Mouse (Mus musculus) ovary, postnatal 10 days (tissue): Measurements from ENCODE around the gene Vav3.
"Not testable (repeated sequence)": the region's sequence is repeated elsewhere in the genome, so short reads cannot be mapped to it uniquely, and the experiment has no call there.

Experiments
- DNase-seq: peaks from one replicate; pipeline ENCODE4 v3.0.0; 2022; ENCODE audit warnings: low spot score

Gene Vav3

DNA sequence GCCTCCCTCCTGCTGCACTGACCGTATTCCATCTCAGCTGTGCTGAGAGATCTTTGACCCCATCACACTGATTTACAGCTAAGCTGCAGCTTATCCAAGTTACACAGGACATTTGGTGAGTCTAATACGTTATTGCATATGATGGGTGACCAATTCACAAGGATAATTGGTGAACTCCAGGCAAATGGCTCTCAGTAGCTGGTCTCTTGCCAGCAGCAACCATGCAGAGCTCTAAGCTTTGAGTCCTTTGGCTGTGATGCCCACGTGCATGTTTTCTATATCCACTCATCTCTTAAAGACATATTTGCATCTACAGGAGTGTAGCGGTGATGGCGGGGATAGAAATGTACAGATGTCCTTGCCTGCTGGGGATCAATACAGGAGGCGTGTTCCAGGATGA is 99.5 kb downstream of the Vav3 start:
- no peak for DNase-seq

DNA sequence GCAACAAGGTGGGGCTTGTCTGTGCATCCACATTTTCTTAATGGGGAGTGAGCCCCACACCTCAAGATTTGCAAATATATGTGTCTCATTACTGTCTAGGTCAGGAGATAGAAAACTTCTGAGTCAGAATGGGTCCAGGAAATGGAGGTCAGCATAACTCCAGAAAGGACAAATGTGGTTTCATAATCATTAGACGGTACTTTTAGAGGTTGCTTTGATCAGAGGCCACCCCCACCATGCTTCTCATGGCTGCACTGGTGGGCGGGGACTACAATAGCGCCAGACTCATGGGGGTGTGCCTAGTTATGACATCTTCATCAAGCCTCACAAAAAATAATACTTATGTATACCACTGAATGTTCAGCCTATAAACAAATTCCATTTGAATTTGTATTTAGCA is 103.6 kb downstream of the Vav3 start:
- no peak for DNase-seq

DNA sequence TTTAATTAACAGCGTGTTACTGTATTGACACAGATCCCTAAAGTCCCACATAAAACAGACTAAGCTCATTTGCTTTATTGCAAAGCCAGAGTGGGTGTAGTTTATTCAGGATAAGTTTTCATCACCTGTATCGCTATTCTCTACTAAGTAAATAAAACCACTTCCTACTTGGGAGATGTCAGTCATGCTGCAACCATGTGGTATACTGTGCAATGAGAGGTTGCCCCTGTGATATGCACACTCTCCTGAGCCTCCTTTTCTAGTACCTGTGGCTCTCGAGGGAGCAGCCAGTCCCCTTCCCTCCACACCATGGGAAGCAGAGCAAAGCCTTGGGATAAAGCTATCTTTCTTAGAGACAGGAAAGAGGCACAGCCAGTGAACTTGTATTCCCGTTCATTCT is 106.5 kb downstream of the Vav3 start:
- DNase-seq = no peak

DNA sequence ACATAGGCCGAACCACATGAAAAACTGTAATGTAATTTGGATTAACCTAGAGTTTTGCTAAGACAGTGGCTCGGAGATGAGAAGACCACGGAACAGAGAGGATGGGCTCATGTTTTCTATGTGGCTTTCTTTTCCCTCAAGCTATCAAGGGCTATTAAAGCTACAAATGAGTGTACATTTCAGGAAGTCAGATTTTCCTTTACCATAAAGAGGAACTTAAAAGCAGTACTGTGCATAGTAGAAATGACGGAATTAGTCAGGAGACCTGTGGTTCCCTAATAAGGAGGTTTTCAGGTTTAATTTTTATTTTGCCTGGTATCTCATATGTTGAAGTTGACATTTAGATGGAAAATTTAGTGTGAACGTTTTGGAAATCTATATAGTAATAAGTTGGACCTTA is 107.8 kb downstream of the Vav3 start:
- DNase-seq = not testable (repeated sequence)

DNA sequence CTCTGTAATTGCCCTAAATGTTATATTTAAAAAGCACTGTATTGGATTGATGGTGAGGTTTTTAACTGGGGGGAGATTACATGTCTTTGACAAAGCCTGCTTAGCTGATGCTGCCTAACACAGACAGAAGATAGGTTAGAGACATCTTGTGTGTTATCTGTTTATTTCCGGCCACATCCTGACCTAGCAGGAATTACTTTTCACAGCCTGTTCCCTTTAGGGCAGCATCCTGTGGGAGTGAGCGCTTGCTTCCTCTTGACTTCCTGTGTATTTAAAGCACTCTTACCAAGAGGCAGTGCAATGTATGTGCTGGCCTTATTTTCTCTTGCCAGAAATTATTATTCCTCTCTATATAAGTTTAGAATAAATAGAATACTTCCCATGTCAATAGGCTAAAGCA is 111.5 kb downstream of the Vav3 start:
- DNase-seq = no peak

DNA sequence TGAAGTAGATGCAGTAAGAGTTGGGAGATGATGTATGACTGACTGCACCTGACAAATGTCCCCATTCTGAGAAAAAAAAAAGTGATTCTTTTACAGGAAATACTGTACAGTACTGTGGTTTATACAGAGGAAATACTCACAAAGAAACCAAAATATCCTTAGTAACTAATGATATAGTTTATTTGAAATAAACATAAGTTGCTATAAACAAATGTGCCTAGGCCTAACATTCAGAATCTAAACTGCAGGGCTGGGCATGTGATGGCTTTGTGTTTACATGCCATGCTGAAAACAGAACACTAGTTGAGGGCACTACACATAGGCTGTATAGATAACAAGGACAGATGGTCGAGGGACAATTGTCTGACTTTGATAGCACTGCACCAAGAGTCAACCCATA is 114.2 kb downstream of the Vav3 start:
- DNase-seq = no peak

DNA sequence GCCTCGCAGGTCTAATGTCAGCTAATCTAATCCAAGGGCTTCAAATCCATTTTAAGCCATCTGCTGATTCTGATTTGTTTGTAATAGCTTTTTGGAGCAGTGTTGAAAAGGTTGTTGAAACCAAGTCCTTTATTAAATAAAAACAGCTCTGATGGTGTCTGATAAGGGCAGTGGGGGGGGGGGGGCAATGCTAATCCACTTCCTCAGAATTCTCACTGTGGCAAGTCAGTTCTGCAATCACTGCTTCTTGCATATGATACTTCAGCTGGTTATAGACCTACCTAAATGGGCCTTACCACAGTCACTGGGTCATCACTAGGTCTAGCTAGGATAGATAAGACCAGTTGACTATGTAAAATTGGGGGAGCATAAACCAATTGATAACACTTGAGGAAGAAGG is 115.9 kb downstream of the Vav3 start:
- DNase-seq = no peak

DNA sequence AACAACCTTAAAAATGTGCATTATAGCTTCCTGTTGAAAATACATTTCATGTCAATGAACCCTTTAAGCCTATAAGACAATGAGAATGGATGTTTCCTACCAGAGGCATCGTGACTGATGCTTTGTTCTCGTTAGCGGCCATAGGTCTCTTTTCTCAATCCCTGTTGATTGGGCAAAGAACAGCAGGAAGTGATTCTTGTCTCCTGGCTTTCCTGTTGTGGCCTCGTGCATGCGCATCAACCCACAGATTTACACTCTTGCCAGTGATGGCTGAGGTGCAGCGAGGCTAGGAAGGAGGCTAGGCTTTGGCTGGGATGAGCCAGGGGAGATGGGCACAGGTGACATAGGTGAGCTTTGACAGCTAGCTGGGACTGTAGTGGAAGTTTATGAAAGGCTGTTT is 123.2 kb downstream of the Vav3 start:
- DNase-seq = no peak

DNA sequence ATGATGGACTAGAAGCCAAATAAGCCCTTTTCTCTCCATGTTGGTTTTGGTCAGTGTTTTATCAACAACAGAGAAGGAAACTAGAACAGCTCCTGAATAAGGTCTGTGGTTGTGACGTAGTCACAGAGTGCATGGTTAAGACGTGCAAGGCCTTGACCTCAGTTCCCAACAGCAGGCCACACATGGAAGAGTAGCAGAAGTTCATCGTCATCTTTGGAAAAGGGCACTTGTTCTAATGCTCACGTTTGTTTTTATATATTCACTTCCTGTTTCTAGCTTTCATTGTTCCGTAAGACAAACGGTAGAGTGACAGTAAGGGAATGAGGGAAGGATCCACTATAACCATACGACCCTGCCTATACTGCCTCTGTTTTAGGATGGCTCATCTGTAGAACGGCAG is 124.1 kb downstream of the Vav3 start:
- no peak for DNase-seq

DNA sequence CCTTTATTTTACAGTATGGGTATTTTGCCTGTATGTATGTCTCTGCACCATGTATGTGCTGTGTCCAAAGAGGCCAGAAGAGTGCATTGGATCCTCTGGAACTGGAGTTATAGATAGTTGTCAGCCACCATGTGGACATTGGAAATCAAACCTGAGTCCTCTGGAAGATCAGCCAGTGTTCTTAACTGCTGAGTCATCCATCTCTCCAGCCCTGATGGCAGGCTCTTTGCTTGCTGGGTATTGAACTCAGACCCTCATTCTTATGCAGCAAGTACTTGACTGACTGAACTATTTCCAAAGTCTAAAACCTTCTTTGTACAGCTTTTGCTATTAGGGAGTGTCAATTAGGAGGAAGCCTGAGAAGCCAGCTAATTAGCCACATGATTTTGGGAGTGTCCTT is 126.1 kb downstream of the Vav3 start:
- DNase-seq = no peak

DNA sequence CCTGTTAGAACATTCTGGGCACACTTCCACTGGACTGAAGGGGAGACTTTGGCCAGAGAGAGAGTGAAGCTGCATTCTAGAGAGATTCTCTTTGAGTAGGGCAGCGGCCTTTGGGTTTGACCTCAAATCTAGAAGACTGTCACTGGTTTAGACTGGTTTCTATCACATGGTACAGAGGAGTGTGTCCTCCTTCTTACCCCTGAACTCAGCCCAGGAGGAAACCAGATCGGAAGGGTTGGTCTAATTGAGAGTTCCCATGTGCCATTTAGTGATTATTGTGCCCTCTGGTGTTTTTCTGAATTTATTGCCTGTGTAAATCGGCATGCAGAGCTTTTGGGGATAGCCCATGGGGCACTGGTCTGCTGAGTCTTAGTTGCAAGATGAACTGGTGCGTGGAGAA is 126.8 kb downstream of the Vav3 start:
- DNase-seq = no peak

DNA sequence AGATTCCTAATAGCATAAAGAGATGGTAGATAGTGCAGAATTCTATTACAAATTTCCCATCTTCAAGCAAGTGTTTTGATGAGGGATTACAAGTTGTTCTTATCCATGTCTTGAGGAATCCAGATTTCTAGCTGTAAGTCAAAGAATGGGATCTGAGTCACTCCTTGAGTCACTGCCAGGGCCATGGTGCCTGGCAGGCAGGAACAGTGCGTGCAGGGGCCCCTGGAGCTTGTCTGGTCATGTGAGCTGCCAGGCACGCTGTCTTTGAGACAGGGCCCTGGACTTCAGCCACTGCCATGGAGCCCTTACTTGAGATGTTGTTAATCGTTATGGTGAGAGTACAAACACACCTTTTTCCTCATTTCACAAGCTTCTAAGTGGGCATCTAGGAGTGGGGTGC is 129.0 kb downstream of the Vav3 start:
- no peak for DNase-seq

DNA sequence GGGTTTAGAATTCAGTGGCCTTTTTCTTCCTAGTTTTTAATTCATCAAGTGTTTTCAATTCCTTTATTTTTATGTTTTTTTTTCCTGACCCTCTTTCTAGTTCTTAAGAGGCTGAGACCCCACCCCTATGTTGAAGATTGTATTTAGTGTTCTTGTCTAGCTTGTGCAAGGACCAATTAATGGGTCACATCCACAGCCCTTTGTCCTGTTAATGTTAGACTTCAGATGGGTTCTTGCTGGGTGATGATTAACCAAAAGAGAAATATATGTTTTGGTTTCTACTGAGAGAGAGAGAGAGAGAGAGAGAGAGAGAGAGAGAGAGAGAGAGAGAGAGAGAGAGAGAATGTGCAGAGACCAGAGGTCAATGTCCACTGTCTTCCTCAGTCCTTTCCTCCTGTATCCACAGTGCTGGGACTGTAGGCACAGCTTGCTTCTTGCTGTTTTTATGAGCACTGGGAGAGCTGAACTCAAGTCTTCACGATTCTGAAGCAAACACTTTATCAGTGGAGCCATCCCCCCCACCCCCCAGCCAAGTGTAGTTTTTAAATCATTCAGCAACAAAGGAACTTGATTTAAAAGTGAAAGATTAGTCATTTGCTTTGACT is 130.3 kb downstream of the Vav3 start:
- no peak for DNase-seq

DNA sequence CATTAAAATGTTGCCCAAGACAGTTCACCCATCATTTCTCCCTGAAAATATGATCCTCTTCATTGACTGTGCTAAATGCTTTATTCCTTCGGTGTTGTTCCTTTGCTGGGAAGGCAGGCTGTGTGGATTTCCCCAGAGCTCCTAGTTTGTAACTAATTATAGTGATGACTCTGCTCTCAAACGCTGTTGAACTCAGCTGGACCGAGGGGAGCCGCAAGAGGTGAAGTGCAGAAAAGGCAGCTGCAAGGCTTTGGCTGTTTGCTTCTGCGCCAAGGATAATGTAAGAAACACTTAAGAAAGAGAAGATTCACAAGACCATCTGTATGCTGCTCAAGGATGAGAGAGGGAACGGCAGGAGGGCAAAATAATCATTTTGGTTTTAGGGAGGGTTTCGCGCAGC is 136.1 kb downstream of the Vav3 start:
- DNase-seq = no peak

DNA sequence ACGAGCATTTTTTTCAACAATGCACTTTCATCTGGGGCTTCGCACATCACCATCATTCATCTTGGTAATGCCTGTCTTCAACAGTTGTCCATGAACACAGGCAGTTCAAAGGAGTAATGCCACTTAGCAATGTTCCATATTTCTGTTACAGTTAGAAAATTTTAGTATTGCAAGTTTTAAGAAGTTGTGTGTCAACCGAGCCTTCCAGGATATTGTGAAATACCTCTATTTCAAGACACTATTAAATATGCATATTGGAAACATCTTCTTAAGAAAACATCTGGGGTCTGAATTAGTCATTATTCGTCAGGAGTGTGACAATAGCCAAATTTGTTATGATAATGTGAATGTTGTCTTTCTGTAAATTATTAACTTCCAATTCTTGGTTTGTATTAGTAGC is 137.8 kb downstream of the Vav3 start:
- no peak for DNase-seq

DNA sequence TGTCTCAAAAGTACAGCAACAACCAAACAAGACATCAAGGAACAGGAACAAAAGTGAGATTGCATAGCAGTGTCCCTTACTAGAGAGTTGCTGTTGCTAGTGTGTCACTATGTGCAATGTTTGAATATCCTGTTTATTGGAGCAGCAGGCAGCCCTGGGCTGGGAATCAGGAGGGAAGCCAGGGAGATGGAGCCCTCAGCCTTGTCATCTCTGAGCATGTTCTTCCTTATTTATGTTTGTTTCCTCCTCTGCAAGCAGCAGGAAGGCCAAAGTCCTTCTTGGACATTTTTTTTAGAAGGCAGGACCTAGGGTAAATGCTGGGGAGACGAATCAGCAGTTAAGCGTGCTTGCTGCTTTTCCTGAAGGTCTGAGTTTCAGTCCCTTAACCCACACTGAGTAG is 140.2 kb downstream of the Vav3 start:
- DNase-seq = no peak

DNA sequence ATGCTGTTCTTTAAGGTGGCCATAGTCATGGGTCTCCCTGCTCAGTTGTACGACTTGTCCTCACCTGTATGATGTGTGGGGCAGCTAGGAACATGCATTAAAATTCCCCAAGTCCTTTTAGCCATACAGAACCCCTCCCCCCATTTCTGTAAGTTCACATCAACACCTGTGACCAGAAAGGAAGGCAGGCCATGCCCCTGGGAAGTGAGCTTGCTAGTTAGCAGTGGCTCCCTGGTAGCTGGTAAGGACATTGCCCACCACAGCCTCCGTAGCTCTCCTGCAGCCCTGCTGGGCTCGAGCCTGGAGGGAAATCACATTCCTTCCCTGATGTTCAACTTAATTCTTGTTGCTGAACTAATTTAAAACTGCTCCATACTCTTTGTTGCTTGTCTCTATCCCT is 146.3 kb downstream of the Vav3 start:
- no peak for DNase-seq

DNA sequence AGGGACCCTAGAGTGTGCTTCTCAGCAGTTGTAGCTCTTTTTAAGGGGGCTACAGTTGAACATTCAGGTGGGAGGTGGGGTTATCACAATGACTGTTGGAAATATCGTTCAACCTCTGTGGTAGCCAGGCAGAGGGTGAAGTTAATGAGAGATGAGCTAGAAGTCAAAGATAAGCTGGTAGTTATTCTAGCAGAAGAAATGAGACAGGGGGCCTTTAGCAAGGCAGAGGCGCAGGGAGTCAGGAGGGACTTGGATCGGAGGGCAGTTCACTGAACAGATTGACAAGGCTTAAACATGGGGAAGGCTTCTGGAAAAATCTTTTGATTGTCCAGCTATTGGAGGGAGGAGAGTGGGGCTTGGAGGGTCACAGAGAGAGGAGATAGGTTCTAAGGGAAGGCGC is 147.4 kb downstream of the Vav3 start:
- no peak for DNase-seq

DNA sequence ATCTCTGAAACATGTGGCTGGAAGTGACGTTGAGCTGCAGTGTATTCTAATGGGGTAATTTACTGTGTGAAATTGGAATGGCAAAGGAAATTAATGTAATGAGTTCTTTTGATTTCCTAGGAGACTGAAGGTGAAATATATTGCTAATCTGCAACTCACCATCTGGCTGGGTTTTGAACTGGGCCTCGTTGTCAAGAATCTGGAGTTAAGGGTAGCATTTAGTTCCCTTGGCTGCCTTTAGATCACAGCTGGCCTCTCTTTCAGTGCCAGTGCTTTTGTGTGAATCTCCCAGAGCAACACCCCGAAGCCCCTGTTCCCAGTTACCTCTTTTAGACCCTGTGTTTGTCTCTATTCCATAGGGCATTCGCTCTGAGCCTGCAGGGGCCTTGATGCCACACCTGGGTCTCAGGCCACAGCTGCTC is 148.3 kb downstream of the Vav3 start:
- DNase-seq = no peak

DNA sequence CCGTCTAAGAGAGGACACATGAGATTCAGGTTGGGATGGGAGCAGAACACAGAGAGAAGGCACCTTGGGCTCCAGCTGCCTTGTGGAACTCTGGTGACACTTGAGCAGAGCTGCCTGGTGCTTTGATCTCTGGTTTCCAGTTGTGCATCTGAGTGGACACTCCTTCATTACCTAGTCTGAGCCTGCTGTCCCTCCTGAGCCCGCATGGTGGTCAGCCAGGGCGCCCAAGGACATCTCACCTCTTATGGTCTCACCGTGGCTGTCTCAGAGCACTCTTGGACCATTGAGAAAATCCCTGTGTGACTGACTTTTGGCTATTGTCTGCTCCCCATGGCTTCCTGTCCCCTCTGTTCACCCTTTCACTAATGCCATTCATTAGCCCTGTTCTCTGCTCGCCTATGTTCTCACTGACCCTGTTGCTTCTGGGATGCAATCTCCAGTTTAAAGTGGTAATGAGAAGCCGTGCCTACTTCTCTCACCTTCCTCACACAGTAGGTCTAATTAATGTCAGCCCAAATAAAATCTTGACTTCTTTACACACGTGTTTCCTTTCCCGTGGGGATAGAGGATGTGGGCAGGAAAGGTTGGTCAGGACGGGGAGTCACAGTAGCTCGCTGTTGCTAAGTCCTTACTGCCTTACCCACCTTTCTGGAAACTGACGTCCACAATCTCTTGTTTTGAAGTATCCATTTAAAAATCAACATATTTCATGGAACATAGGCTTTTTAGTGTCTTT is 150.3 kb downstream of the Vav3 start:
- DNase-seq = no peak

DNA sequence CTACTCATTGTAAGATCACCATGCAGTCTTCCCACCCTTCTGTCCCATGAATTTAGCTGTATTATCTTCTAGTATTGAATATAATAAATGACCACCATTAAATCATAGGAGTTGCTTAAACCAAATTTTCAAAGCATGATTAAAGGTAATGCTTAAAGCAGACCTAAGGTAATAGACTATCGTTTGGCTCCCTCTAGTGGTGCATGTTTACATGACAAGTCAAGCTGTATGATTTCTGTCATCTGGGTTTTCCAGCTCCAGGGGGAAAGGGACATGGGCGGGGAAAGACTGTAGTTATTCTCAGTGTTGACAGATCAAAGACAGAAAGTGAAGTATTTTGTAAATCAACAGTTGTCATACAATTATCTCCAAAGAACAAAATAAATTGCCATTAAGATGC is 151.1 kb downstream of the Vav3 start:
- no peak for DNase-seq

DNA sequence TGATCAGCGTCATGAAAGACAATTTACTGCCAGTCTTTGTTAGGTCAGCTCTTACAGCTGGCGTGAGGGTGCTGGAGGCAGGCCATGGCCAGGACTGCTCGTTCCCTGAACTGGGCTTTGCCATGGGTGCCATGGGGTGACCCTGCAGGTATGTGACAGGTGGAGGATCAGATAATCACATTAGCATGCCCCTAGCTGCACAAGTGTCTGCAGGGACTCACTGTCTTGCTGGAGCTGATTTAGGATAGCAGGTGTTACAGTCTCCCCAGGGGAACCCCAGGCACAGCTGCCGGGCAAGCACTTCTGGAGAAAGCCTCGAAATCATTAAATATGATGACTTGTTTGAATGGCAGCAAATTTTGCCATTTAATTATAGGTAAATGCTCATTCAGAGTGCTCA is 156.0 kb downstream of the Vav3 start:
- DNase-seq = no peak

DNA sequence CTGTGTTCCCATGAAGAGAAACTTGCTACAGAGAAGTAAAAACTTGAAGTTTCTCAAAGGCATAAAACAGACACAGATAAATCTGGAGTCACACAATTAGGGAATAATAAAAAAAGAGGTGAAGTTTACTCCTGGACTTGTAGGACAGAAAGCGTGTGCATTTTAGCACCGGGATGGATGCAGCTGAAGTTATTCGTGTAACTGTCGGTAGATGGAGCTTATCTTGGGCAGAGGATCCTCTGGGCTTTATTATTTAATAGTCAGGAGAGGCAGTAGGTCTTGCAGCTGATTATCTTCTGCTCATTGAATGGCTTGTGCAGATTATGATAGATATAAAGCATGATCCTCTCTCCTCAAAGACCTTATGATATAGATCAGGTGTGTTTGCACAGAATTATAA is 156.6 kb downstream of the Vav3 start:
- no peak for DNase-seq

DNA sequence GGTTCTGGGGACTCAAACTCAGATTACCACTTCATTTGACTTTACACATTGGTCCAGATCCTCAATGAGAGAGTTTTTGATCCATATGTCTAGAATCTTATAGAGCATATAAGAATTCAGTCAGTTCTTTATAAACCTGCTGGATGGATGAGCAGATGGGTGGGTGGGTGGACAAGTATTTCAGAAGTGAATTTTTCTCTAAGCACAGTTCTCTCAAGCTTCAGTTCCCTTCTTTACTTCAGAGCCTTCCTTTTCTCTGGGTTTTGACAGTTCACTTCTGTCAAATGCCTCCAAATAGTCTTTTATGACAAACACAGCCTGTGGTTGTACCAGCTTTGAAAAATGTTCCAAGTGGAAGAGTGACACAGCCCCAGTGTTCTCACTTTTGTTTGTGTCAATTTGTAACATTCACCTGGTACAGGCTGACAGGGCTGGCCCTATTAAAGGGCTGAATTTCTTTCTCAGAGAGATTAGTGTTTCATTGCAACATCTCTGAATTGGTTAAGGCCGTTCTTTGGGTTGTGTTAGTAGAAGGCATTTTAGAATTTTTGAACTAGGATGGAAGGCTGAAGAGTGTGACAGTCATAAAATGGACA is 159.5 kb downstream of the Vav3 start:
- no peak for DNase-seq
